Mouse (Mus musculus) E14TG2a.4 (cell line): Measurements from ENCODE around the gene Lrtm2.
A peak's percentile ranks its signal among the peaks of the same experiment; 100 is the strongest.

Experiments
- H3K27me3 ChIP-seq: 2 replicates; pipeline ENCODE4 v1.6.1; 2014; ENCODE audit warnings: low read length, control low read depth; ENCODE audit not compliant: insufficient read depth
- H3K36me3 ChIP-seq: 2 replicates; pipeline ENCODE4 v1.6.1; 2014; ENCODE audit warnings: low read length, control low read depth; ENCODE audit not compliant: insufficient read depth
- H3K4me1 ChIP-seq: replicated peaks from 2 replicates; pipeline ENCODE4 v1.6.1; 2014; ENCODE audit warnings: low read depth, low read length, control low read depth
- H3K4me3 ChIP-seq: replicated peaks from 2 replicates; pipeline ENCODE4 v1.5.1; 2014; ENCODE audit warnings: mild to moderate bottlenecking, low read length
- H3K9me3 ChIP-seq: 2 replicates; pipeline ENCODE4 v1.6.1; 2014; ENCODE audit warnings: low read length, control low read depth
- CTCF ChIP-seq: conservative IDR thresholded peaks from 2 replicates; pipeline ENCODE4 v1.5.1; 2014; ENCODE audit warnings: low read length
- NANOG ChIP-seq: IDR thresholded peaks from 2 replicates; pipeline ENCODE4 v1.6.1; 2014; ENCODE audit warnings: borderline replicate concordance, low read length, mixed read lengths
- POU5F1 ChIP-seq: IDR thresholded peaks from 2 replicates; pipeline ENCODE4 v1.6.1; 2014; ENCODE audit warnings: low read length, borderline replicate concordance

Gene Lrtm2

GRCm38 (mm10) chr6:119346257-119346656 is 15.7 kb upstream of the Lrtm2 start:
- H3K4me3 ChIP-seq = no peak overlapping the region
- H3K27me3 ChIP-seq = 0 out of 2 replicates have a peak, but pooled peaks cover 3% of the 10 kb centered on the region
- H3K36me3 ChIP-seq = no peaks in the 10 kb centered on the region
- TF ChIP-seq CTCF (no peak), NANOG (no peak), POU5F1 (no peak)
- peaks cover 20% of the 10 kb centered on the region for H3K4me1 ChIP-seq
- no peaks in the 10 kb centered on the region for H3K9me3 ChIP-seq

GRCm38 (mm10) chr6:119341409-119341808 is 10.8 kb upstream of the Lrtm2 start:
- peaks cover 36% of the 10 kb centered on the region for H3K4me1 ChIP-seq
- H3K9me3 ChIP-seq = no peaks in the 10 kb centered on the region
- no peak overlapping the region for H3K4me3 ChIP-seq
- H3K36me3 ChIP-seq = no peaks in the 10 kb centered on the region
- TF ChIP-seq CTCF (no peak), NANOG (no peak), POU5F1 (no peak)
- H3K27me3 ChIP-seq = peaks cover 1% of the 10 kb centered on the region; the same call in 1 of the 2 replicates

- no peaks in the 10 kb centered on the region for H3K9me3 ChIP-seq
- no peaks in the 10 kb centered on the region for H3K36me3 ChIP-seq
- peaks cover 26% of the 10 kb centered on the region for H3K27me3 ChIP-seq
- TF ChIP-seq POU5F1 (no peak; the same call in 1 of the 2 replicates), CTCF (no peak), NANOG (no peak)
- peaks cover 44% of the 10 kb centered on the region for H3K4me1 ChIP-seq
- 0 out of 2 replicates have a peak overlapping the region, but pooled peaks have one; percentile 35 for H3K4me3 ChIP-seq
These were observed 7.8 kb upstream of the Lrtm2 start for GRCm38 (mm10) chr6:119338121-119338912.

GRCm38 (mm10) chr6:119337287-119337686 is 6.7 kb upstream of the Lrtm2 start:
- TF ChIP-seq POU5F1 (no peak), CTCF (no peak), NANOG (no peak)
- H3K27me3 ChIP-seq = peaks cover 35% of the 10 kb centered on the region

GRCm38 (mm10) chr6:119336124-119336523 is 5.6 kb upstream of the Lrtm2 start:
- Histone ChIP-seq H3K27me3 (peaks cover 40% of the 10 kb centered on the region), H3K4me3 (no peak overlapping the region), H3K9me3 (no peaks in the 10 kb centered on the region), H3K36me3 (no peaks in the 10 kb centered on the region), H3K4me1 (peaks cover 62% of the 10 kb centered on the region)
- TF ChIP-seq NANOG = no peak

More at GRCm38 (mm10) chr6:119337287-119337686, 6.7 kb upstream of the Lrtm2 start:
- H3K9me3 ChIP-seq = no peaks in the 10 kb centered on the region
- no peaks in the 10 kb centered on the region for H3K36me3 ChIP-seq
- no peak overlapping the region for H3K4me3 ChIP-seq
- peaks cover 54% of the 10 kb centered on the region for H3K4me1 ChIP-seq

GRCm38 (mm10) chr6:119333831-119334230 is 3.3 kb upstream of the Lrtm2 start:
- H3K4me1 ChIP-seq = peaks cover 69% of the 10 kb centered on the region
- no peaks in the 10 kb centered on the region for H3K9me3 ChIP-seq
- TF ChIP-seq POU5F1 (no peak), CTCF (no peak), NANOG (no peak)
- no peak overlapping the region for H3K4me3 ChIP-seq
- no peaks in the 10 kb centered on the region for H3K36me3 ChIP-seq
- H3K27me3 ChIP-seq = peaks cover 63% of the 10 kb centered on the region

GRCm38 (mm10) chr6:119333202-119333601 is 2.6 kb upstream of the Lrtm2 start:
- peaks cover 70% of the 10 kb centered on the region for H3K27me3 ChIP-seq
- peaks cover 70% of the 10 kb centered on the region for H3K4me1 ChIP-seq
- no peaks in the 10 kb centered on the region for H3K9me3 ChIP-seq
- no peak for TF ChIP-seq NANOG
- H3K4me3 ChIP-seq = no peak overlapping the region
- H3K36me3 ChIP-seq = no peaks in the 10 kb centered on the region

GRCm38 (mm10) chr6:119332111-119332510 is 1.5 kb upstream of the Lrtm2 start:
- Histone ChIP-seq H3K36me3 (no peaks in the 10 kb centered on the region), H3K4me3 (no peak overlapping the region), H3K27me3 (peaks cover 81% of the 10 kb centered on the region), H3K9me3 (no peaks in the 10 kb centered on the region), H3K4me1 (peaks cover 70% of the 10 kb centered on the region)
- TF ChIP-seq NANOG (no peak), POU5F1 (no peak)

- Histone ChIP-seq H3K4me1 (peaks cover 82% of the 10 kb centered on the region), H3K9me3 (no peaks in the 10 kb centered on the region), H3K27me3 (peaks cover 78% of the 10 kb centered on the region), H3K36me3 (no peaks in the 10 kb centered on the region), H3K4me3 (peak overlapping the region; percentile 79)
- TF ChIP-seq CTCF = no peak
- TF ChIP-seq POU5F1 = no peak
These were observed 630 bp downstream of the Lrtm2 start for GRCm38 (mm10) chr6:119329936-119330335.
